Mouse (Mus musculus): ENCODE measurements at regions not wholly inside any gene's neighbourhood (a gene's known extent, or its start where the extent isn't known, plus 50 kb on each side); places are given as distances from the start of the nearest gene placed in this dataset.

GRCm38 (mm10) chr2:64823905-64824304 lies 200.9 kb downstream of the Grb14 start:
- TF ChIP-seq POLR2A (IDR thresholded peaks at IDR 0.05; ENCODE audit: insufficient read length, low read depth) = no peak
- TF ChIP-seq POLR2AphosphoS2 (IDR thresholded peaks at IDR 0.05; ENCODE audit: insufficient read length, low read depth) = no peak
- TF ChIP-seq MAX (IDR thresholded peaks at IDR 0.05; ENCODE audit: low read depth) = no peak
- TF ChIP-seq TCF3 (IDR thresholded peaks at IDR 0.05; ENCODE audit: insufficient read length, low read depth) = no peak
